Mouse (Mus musculus) cerebellum, adult 2 months (tissue): ENCODE measurements around the gene Tenm2. TPM values are rescaled to one million over a fixed set of nuclear protein-coding genes. Genes with fewer than 3 reads are reported as not detected.
A peak's percentile ranks its signal among the peaks of the same experiment; 100 is the strongest.

Source experiments
- DNase-seq, 2 experiments: peaks; one replicate each; pipeline ENCODE4 v3.0.0; 2021
- H3K27ac ChIP-seq: fragments of 200-500 bp; 2 replicates; pipeline ENCODE4 v1.5.1; 2012; ENCODE audit warnings: low read length, control low read depth, inconsistent platforms; ENCODE audit not compliant: insufficient read depth
- H3K27me3 ChIP-seq: fragments of 200-500 bp; 2 replicates; pipeline ENCODE4 v1.6.1; 2012; ENCODE audit warnings: inconsistent platforms, mild to moderate bottlenecking, low read length, moderate library complexity; ENCODE audit not compliant: control insufficient read depth, insufficient read depth
- H3K4me1 ChIP-seq: fragments of 200-500 bp; 2 replicates; pipeline ENCODE4 v1.6.1; 2011; ENCODE audit warnings: low read length; ENCODE audit not compliant: control insufficient read depth, insufficient read depth
- H3K4me3 ChIP-seq: fragments of 200-500 bp; replicated peaks from 2 replicates; pipeline ENCODE3; 2011; ENCODE audit warnings: mild to moderate bottlenecking, low read depth, low read length, control low read depth; ENCODE audit not compliant: insufficient read depth
- CTCF ChIP-seq: fragments of 200-500 bp; IDR thresholded peaks from 2 replicates; pipeline ENCODE4 v1.5.1; 2011; ENCODE audit warnings: low read depth, mild to moderate bottlenecking, control low read depth, low read length, moderate library complexity, borderline replicate concordance; ENCODE audit not compliant: insufficient read depth
- POLR2A ChIP-seq: fragments of 200-500 bp; IDR thresholded peaks from 2 replicates; pipeline ENCODE4 v1.6.1; 2011; ENCODE audit warnings: low read length, control low read depth, borderline replicate concordance; ENCODE audit not compliant: insufficient read depth
- WGBS: fragments of 180-500 bp; shearing (Covaris S2); methylation state at CpG from one replicate; pipeline ENCODE4 v1.1.7; 2018; 5-methylcytosine and 5-hydroxymethylcytosine counted together
- polyA plus RNA-seq: library from polyadenylated mRNA; depleted of rRNA; stranded (reverse); fragments of >200 nt; gene quantifications from 2 replicates; pipeline ENCODE4 v1.2.3, GENCODE M21; 2012; rRNA removed

Tenm2 gene
- 8.4 and 9.1 TPM in 2 replicates for polyA plus RNA-seq

DNA sequence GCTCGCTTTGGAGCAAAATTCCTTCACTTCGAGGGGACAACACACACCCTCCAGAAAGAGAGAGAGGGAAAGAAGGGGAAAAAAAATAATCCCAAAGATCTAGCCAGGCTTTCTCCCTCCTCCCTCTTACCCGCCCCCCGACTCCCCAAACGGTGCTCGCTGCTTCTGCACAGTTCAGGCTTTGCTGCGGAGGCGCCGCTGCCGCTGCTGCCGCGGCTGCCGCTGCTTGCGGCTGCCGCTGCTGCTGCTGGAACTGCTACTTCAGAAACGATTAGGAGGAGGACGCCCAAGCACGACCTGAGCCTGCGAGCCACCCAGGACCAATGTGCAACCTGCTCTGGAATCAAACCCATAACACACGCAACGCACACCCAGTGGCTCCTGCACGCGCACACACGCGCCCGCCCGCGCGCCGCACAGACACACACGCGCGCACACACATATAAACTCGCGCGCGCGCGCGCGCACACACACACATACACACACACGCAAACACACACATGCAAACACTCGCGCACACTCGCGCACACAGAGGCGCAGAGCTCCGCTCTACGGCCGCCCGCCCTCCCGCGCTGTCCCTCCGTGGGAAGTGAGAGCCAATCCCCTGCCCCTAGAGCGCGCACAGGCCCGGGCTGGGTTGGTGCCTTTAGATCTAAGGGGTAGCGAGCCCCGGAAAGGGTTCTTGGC is at the start of gene Tenm2:
TSS of gene Tenm2 (minus strand) at position 51 of the 687 bp plus-strand sequence.
- Histone ChIP-seq H3K4me1 (peaks cover 3% of the 10 kb centered on the region; the same call in 1 of the 2 replicates), H3K27me3 (no peaks in the 10 kb centered on the region), H3K27ac (peak within 1 kb of the TSS; percentile 30), H3K4me3 (peak within 1 kb of the TSS; percentile 84)
- WGBS = 1% methylated on average over 58 of the region's 59 CpGs
- no peak for TF ChIP-seq CTCF
- TF ChIP-seq POLR2A = peak; percentile 39
- peak; percentile 77 to 80 for DNase-seq

DNA sequence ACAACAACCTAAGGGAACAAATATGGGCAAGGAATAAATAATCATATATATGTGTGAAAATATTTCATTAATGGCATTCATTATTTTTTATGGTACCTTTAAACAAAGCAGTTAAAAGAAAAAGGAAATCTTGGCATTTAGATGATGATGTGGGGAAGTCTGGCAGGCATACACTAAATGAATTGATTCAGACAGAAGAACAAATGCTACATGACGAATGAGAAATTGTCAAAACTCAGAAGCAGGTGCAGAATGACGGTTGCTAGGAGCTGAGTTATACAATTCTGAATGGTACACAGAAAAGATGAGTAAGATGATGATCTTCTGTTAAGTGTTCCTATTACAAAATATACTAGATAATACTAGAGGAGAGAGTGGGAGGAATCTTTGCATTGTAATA is 49.4 kb upstream of the Tenm2 start:
- no peak overlapping the region for H3K4me3 ChIP-seq
- no peak overlapping the region for H3K27ac ChIP-seq
- DNase-seq = no peak
- 63% methylated on average over 2 of the region's 2 CpGs for WGBS
- no peaks in the 10 kb centered on the region for H3K4me1 ChIP-seq
- H3K27me3 ChIP-seq = no peaks in the 10 kb centered on the region
- TF ChIP-seq POLR2A (no peak), CTCF (no peak)

DNA sequence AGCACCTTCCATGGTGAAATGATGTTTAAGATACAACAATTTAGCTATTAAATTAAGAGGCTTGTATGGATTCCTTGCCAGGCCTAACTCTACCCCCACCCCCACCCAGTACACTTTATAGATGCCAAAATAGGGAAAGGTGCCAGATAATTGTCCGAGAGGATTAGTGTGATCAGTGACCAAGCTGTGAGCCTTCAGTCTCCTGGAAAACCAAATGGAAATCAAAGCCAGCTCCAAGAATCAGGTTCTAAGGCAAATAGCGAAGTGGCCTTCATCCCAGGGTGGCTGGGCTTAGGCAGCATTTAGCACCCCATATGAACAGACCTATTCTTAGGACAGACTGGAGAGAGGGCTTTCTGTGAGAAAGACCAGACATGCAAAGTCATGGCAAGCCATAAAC is 13.0 kb upstream of the Tenm2 start:
- Histone ChIP-seq H3K27ac (no peak overlapping the region), H3K4me3 (no peak overlapping the region), H3K4me1 (no peaks in the 10 kb centered on the region), H3K27me3 (no peaks in the 10 kb centered on the region)
- WGBS = 19% methylated on average over 2 of the region's 2 CpGs
- no peak for TF ChIP-seq CTCF
- no peak for TF ChIP-seq POLR2A
- no peak for DNase-seq

DNA sequence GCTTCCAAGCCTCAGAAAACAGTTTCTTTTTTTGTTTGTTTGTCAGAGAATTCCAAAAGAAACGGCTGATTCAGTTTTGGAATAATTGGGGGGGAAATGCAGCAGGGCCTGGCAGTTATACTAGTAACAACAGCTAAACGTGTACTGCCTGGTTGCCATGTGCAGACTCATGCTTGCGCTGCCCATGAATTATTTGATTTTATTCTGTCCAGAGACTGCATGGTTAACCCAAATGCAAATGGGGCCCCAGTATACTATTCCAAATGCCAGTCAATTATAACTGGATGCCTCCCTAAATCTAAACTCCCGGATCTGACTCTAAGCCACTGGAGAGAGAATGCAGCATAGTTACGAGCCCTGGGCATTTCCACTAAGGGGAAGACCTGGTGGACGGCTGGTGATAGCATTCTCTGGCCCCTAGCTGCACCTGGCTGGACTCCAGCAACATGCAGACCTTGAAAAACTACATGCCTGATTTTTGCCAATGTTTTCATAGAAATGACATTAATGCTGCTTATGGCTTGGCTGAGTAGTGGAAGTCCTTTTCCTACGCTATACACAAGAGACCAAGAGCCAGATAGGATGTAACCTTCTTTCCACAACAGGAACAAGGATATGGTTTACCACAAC is 1.4 kb upstream of the Tenm2 start:
- TF ChIP-seq CTCF = no peak
- TF ChIP-seq POLR2A = no peak
- peak; percentile 44 to 46 for DNase-seq
- Histone ChIP-seq H3K4me1 (peaks cover 3% of the 10 kb centered on the region; the same call in 1 of the 2 replicates), H3K4me3 (peak overlapping the region; percentile 84), H3K27me3 (no peaks in the 10 kb centered on the region), H3K27ac (peak overlapping the region; percentile 30)
- 20% methylated on average over 7 of the region's 7 CpGs for WGBS

DNA sequence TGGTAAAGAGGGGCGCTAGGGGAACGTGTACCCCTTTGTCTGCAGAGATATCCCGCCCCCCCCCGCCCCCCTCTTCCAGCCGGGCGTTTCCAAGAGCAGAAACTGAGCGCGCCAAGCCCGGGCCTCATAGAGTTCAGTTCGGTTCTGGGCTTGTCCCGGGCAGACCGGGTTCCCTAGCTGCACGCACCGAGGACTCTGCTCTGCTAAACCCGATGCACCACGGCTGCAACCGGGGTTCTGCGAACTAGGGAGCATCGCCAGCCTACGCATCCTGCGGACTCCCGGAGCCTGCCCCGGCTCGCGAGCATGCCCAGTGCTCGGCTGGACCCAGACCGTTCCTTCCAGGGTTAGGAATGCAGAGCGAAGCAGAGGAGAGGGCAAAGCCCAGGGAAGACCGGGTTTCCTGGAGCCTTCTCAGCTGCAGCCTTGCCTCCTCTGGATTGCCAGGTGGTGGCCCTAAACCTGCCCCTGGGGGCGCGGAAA is 878 bp upstream of the Tenm2 start:
- peaks cover 3% of the 10 kb centered on the region; the same call in 1 of the 2 replicates for H3K4me1 ChIP-seq
- under 1% methylated on average over 31 of the region's 31 CpGs for WGBS
- TF ChIP-seq POLR2A (no peak), CTCF (no peak)
- peak; percentile 76 to 83 for DNase-seq
- peak overlapping the region; percentile 84 for H3K4me3 ChIP-seq
- H3K27me3 ChIP-seq = no peaks in the 10 kb centered on the region
- peak overlapping the region; percentile 30 for H3K27ac ChIP-seq

DNA sequence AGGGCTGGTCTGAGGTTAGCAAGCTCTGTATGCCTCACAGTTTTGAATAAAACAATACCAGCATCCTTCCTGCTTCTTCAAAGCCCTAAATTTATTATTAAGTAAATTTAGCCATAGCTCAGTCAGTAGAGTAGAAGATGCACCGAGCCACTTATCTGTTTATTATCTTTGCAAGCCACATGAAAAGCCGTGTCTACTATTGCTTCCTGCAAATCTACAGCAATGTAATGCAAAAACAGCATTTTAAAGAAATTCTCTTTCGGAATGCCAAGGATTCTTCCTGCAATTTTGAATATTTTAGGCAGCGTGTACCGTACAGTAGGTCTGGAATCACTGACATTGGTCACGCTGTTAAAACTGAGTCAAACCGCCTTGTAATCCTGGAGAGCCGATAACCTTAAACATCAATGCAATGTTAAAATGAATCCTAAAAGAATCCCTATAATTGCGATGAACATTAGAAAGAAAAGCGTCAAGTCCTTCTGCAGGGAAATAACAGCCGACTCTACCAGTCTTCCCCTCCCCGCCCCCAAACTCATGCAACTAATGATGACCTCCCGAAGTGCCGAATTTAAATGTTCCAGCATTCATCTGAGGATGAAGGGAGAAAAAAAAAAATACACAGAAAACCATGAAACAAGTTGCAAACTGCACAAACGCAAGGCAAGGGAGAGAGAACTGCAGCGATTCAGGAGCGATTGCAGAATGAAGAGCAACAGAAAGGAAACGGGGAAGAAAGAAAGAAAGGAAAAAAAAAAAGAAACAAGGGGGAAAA is 556 bp downstream of the Tenm2 start:
- 9% methylated on average over 18 of the region's 18 CpGs for WGBS
- Histone ChIP-seq H3K4me3 (peak overlapping the region; percentile 84), H3K27me3 (no peaks in the 10 kb centered on the region), H3K27ac (no peak overlapping the region), H3K4me1 (peaks cover 3% of the 10 kb centered on the region; the same call in 1 of the 2 replicates)
- no peak for TF ChIP-seq CTCF
- no peak for TF ChIP-seq POLR2A
- peak in 1 of 2 experiments; percentile 10 for DNase-seq

DNA sequence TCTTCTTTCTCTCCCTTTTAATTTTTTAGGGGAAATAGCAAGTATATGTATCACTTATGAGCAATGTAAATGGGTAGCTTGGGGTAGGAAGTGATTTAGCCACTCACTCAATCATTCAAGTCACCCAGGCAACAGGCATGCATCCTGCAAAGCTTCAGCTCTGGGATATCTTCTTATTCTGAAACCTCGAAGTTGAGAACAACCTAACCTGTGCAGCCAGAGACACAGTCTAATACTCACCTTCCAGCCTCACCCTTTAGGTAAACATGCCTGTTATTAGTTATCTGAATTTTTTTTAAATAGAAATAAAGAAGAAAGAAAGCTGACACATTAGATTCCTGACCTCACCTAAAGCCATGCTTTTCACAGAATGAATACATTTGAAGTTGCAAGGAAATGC is 8.4 kb downstream of the Tenm2 start:
- Histone ChIP-seq H3K4me3 (no peak overlapping the region), H3K4me1 (no peaks in the 10 kb centered on the region), H3K27me3 (no peaks in the 10 kb centered on the region), H3K27ac (no peak overlapping the region)
- no peak for TF ChIP-seq POLR2A
- TF ChIP-seq CTCF = no peak
- 69% methylated on average over 1 of the region's 1 CpGs for WGBS
- DNase-seq = no peak
